Mouse (Mus musculus) CH12.LX (cell line): Measurements from ENCODE around the gene Sar1a. TPM values are rescaled to one million over a fixed set of nuclear protein-coding genes. Genes with fewer than 3 reads are reported as not detected.

Experiments
- DNase-seq: peaks from one replicate; pipeline ENCODE4 v3.0.0-alpha.2; 2013; ENCODE audit errors: extremely low read depth
- H3K27ac ChIP-seq: 2 replicates; pipeline ENCODE4 v1.5.1; 2012; ENCODE audit warnings: low read depth, mild to moderate bottlenecking, control low read depth, moderate library complexity; ENCODE audit not compliant: insufficient read depth
- H3K27me3 ChIP-seq: replicated peaks from 2 replicates; pipeline ENCODE3; 2012; ENCODE audit warnings: inconsistent platforms
- H3K36me3 ChIP-seq, 2 experiments: replicated peaks in 1 of 2; 2 replicates each; pipeline versions ENCODE3 to v1.6.1; 2012; ENCODE audit warnings: inconsistent platforms in 1 of 2, low read length in 1 of 2, mild to moderate bottlenecking in 1 of 2, mixed read lengths in 1 of 2, moderate library complexity in 1 of 2; ENCODE audit not compliant: control insufficient read depth in 1 of 2, insufficient read depth in 1 of 2
- H3K4me1 ChIP-seq, 2 experiments: 2 replicates each; pipeline ENCODE4 v1.6.1; 2012; ENCODE audit warnings: inconsistent platforms in 1 of 2, moderate library complexity in 1 of 2; ENCODE audit not compliant: insufficient read depth in 2 of 2, control insufficient read depth in 1 of 2
- H3K4me2 ChIP-seq: 2 replicates; pipeline ENCODE4 v1.6.1; 2012; ENCODE audit warnings: low read depth, mild to moderate bottlenecking, control low read depth; ENCODE audit not compliant: poor library complexity, insufficient read depth, severe bottlenecking
- H3K4me3 ChIP-seq, 3 experiments: fragments of 150-350 bp in 1 of 3; sonication (generic) in 1 of 3; replicated peaks in 1 of 3; 2 replicates each; pipeline versions ENCODE3 to v1.5.1; 2011 to 2012; ENCODE audit warnings: low read depth in 2 of 3, low read length in 2 of 3, mild to moderate bottlenecking in 2 of 3, moderate library complexity in 2 of 3, control low read depth in 1 of 3, improper control_type of control experiment in 1 of 3, inconsistent platforms in 1 of 3, mixed read lengths in 1 of 3; ENCODE audit not compliant: poor library complexity in 1 of 3
- H3K79me2 ChIP-seq: replicated peaks from 2 replicates; pipeline ENCODE4 v1.6.1; 2012; ENCODE audit warnings: mild to moderate bottlenecking, moderate library complexity; ENCODE audit not compliant: control insufficient read depth, poor library complexity, insufficient read depth, severe bottlenecking; ENCODE audit errors: extremely low read depth
- H3K9ac ChIP-seq: 2 replicates; pipeline ENCODE4 v1.6.1; 2012; ENCODE audit warnings: low read depth, mild to moderate bottlenecking, control low read depth, moderate library complexity; ENCODE audit not compliant: insufficient read depth
- H3K9me3 ChIP-seq: replicated peaks from 2 replicates; pipeline ENCODE3; 2012; ENCODE audit warnings: low read length, inconsistent platforms, mixed read lengths
- BHLHE40 ChIP-seq: IDR thresholded peaks from 2 replicates; pipeline ENCODE4 v1.6.1; 2011; ENCODE audit warnings: mild to moderate bottlenecking, low read depth, low read length, improper control_type of control experiment
- CHD1 ChIP-seq: IDR thresholded peaks from 2 replicates; pipeline ENCODE4 v1.6.1; 2012; ENCODE audit warnings: low read depth, low read length, improper control_type of control experiment, inconsistent platforms
- E2F4 ChIP-seq: IDR thresholded peaks from 2 replicates; pipeline ENCODE4 v1.6.1; 2011; ENCODE audit warnings: low read depth, low read length, improper control_type of control experiment; ENCODE audit not compliant: insufficient replicate concordance
- ELF1 ChIP-seq: IDR thresholded peaks from 2 replicates; pipeline ENCODE4 v1.6.1; 2014; ENCODE audit warnings: low read depth, mild to moderate bottlenecking, inconsistent platforms, low read length, improper control_type of control experiment
- EP300 ChIP-seq: IDR thresholded peaks from 2 replicates; pipeline ENCODE4 v1.6.1; 2011; ENCODE audit warnings: low read length, improper control_type of control experiment
- GABPA ChIP-seq: IDR thresholded peaks from 2 replicates; pipeline ENCODE4 v1.6.1; 2012; ENCODE audit warnings: low read depth, low read length, improper control_type of control experiment, inconsistent platforms; ENCODE audit not compliant: insufficient replicate concordance
- HCFC1 ChIP-seq: IDR thresholded peaks from 2 replicates; pipeline ENCODE4 v1.6.1; 2012; ENCODE audit warnings: low read depth, mild to moderate bottlenecking, inconsistent platforms, low read length, improper control_type of control experiment
- IRF4 ChIP-seq: IDR thresholded peaks from 2 replicates; pipeline ENCODE4 v1.6.1; 2014; ENCODE audit warnings: low read depth, mild to moderate bottlenecking, inconsistent platforms, low read length, improper control_type of control experiment
- JUND ChIP-seq: conservative IDR thresholded peaks from 2 replicates; pipeline ENCODE4 v1.6.1; 2011; ENCODE audit warnings: low read depth, low read length, improper control_type of control experiment
- KAT2A ChIP-seq: IDR thresholded peaks from 2 replicates; pipeline ENCODE4 v1.6.1; 2012; ENCODE audit warnings: low read length, improper control_type of control experiment, inconsistent platforms; ENCODE audit not compliant: insufficient replicate concordance
- MAFK ChIP-seq: IDR thresholded peaks from 2 replicates; pipeline ENCODE4 v1.6.1; 2011; ENCODE audit warnings: low read length, improper control_type of control experiment; ENCODE audit not compliant: insufficient replicate concordance
- MAX ChIP-seq: IDR thresholded peaks from 2 replicates; pipeline ENCODE4 v1.6.1; 2011; ENCODE audit warnings: low read length, improper control_type of control experiment
- MEF2A ChIP-seq: IDR thresholded peaks from 2 replicates; pipeline ENCODE4 v1.6.1; 2014; ENCODE audit warnings: low read depth, mild to moderate bottlenecking, inconsistent platforms, low read length, improper control_type of control experiment, borderline replicate concordance
- NELFE ChIP-seq: IDR thresholded peaks from 2 replicates; pipeline ENCODE4 v1.6.1; 2011; ENCODE audit warnings: low read depth, low read length, improper control_type of control experiment
- NRF1 ChIP-seq: IDR thresholded peaks from 2 replicates; pipeline ENCODE4 v1.6.1; 2014; ENCODE audit warnings: low read depth, mild to moderate bottlenecking, inconsistent platforms, low read length, improper control_type of control experiment, moderate library complexity
- PAX5 ChIP-seq: IDR thresholded peaks from 2 replicates; pipeline ENCODE4 v1.6.1; 2012; ENCODE audit warnings: low read length, inconsistent platforms, mixed read lengths
- POLR2AphosphoS2 ChIP-seq: IDR thresholded peaks from 2 replicates; pipeline ENCODE4 v1.6.1; 2011; ENCODE audit warnings: low read depth, low read length, improper control_type of control experiment
- RAD21 ChIP-seq: IDR thresholded peaks from 2 replicates; pipeline ENCODE4 v1.6.1; 2011; ENCODE audit warnings: low read depth, mild to moderate bottlenecking, low read length, improper control_type of control experiment, moderate library complexity
- SMC3 ChIP-seq: IDR thresholded peaks from 2 replicates; pipeline ENCODE4 v1.6.1; 2011; ENCODE audit warnings: low read depth, low read length, improper control_type of control experiment
- TCF12 ChIP-seq: IDR thresholded peaks from 2 replicates; pipeline ENCODE4 v1.6.1; 2014; ENCODE audit warnings: low read depth, mild to moderate bottlenecking, inconsistent platforms, low read length, improper control_type of control experiment
- USF2 ChIP-seq: conservative IDR thresholded peaks from 2 replicates; pipeline ENCODE4 v1.6.1; 2011; ENCODE audit warnings: low read depth, low read length, improper control_type of control experiment
- ZKSCAN1 ChIP-seq: IDR thresholded peaks from 2 replicates; pipeline ENCODE4 v1.6.1; 2012; ENCODE audit warnings: low read depth, inconsistent platforms, low read length, improper control_type of control experiment, borderline replicate concordance
- ZMIZ1 ChIP-seq: IDR thresholded peaks from 2 replicates; pipeline ENCODE4 v1.6.1; 2012; ENCODE audit warnings: low read depth, mild to moderate bottlenecking, inconsistent platforms, low read length, improper control_type of control experiment
- dilution Hi-C: fragments of 300-500 bp; cut with MboI; formaldehyde crosslinking; loops from 2 replicates; pipeline ENCODE4 v1.14.3; 2020; ENCODE audit warnings: low sequenced_read_pairs; ENCODE audit not compliant: extremely low pct_unique_long_range_greater_than_20kb, extremely low pct_ligation_motif_present
- in situ Hi-C: fragments of 300-500 bp; cut with MboI; formaldehyde crosslinking; loops from 3 replicates; pipeline ENCODE4 v1.14.3; 2019; ENCODE audit warnings: low sequenced_read_pairs, low pct_ligation_motif_present, low pct_unique_long_range_greater_than_20kb, mixed read lengths
- polyA plus RNA-seq: library from polyadenylated mRNA; unstranded; fragments of >175 nt; gene quantifications from 2 replicates; pipeline ENCODE4 v1.2.1, GENCODE M21; 2012; ENCODE audit warnings: low read depth; ENCODE audit not compliant: insufficient read length
- total RNA-seq, 2 experiments: library from RNA; depleted of rRNA; stranded (reverse); fragments of 300-350 nt in 1 of 2; fragments of >200 nt in 1 of 2; gene quantifications; 2 replicates each; pipeline ENCODE4 v1.2.3; 2012 to 2014

Sar1a gene
- total and polyA plus RNA-seq, 3 experiments, result 97.1 to 184 (median 166) TPM

GRCm38 (mm10) chr10:61713601-61714000 lies 33.5 kb downstream of the Sar1a start:
- dilution Hi-C loops, result no loop called here
- no peak for TF ChIP-seq GABPA
- no peak for TF ChIP-seq NELFE
- no peak for TF ChIP-seq ZMIZ1
- no peak for TF ChIP-seq TCF12
- no peak for TF ChIP-seq MEF2A
- TF ChIP-seq IRF4, result no peak
- TF ChIP-seq USF2, result no peak
- TF ChIP-seq SMC3, result no peak
- TF ChIP-seq MAX, result no peak
- no peak for TF ChIP-seq CHD1
- no peak for TF ChIP-seq HCFC1
- TF ChIP-seq MAFK, result no peak
- no peak for TF ChIP-seq ELF1
- no peak for TF ChIP-seq POLR2AphosphoS2
- no peak for TF ChIP-seq EP300
- TF ChIP-seq ZKSCAN1, result no peak
- TF ChIP-seq RAD21, result no peak
- no peak for TF ChIP-seq E2F4
- TF ChIP-seq JUND, result no peak
- TF ChIP-seq, all 38 proteins: peak for 0
- no peaks in the 10 kb centered on the region for H3K79me2 ChIP-seq

GRCm38 (mm10) chr10:61714146-61714545 lies 34.0 kb downstream of the Sar1a start:
- DNase-seq, result no peak
- no peaks in the 10 kb centered on the region for H3K79me2 ChIP-seq
- no peaks in the 10 kb centered on the region for H3K9me3 ChIP-seq
- H3K4me3 ChIP-seq, result no peak overlapping the region
- in situ Hi-C loops (no loop called here), dilution Hi-C loops (no loop called here)
- no peak overlapping the region for H3K4me2 ChIP-seq
- no peak overlapping the region for H3K9ac ChIP-seq
- H3K27ac ChIP-seq, result no peak overlapping the region
- peaks cover 0 to 1% of the 10 kb centered on the region in 2 experiments for H3K36me3 ChIP-seq
- TF ChIP-seq KAT2A, result no peak
- TF ChIP-seq NRF1, result no peak
- TF ChIP-seq MEF2A, result no peak
- no peak for TF ChIP-seq RAD21
- no peak for TF ChIP-seq BHLHE40
- no peak for TF ChIP-seq PAX5
- TF ChIP-seq USF2, result no peak
- peaks cover 16% of the 10 kb centered on the region for H3K27me3 ChIP-seq
- peaks cover 7 to 10% of the 10 kb centered on the region in 2 experiments for H3K4me1 ChIP-seq

More at GRCm38 (mm10) chr10:61713601-61714000, 33.5 kb downstream of the Sar1a start:
- H3K4me2 ChIP-seq, result no peak overlapping the region
- no peak for DNase-seq
- no peaks in the 10 kb centered on the region for H3K36me3 ChIP-seq
- peaks cover 7 to 10% of the 10 kb centered on the region in 2 experiments for H3K4me1 ChIP-seq
- H3K9ac ChIP-seq, result no peak overlapping the region
- H3K27me3 ChIP-seq, result peaks cover 16% of the 10 kb centered on the region
- H3K4me3 ChIP-seq, result no peak overlapping the region
- in situ Hi-C loops, result no loop called here
- no peaks in the 10 kb centered on the region for H3K9me3 ChIP-seq
- no peak overlapping the region for H3K27ac ChIP-seq
